24 mouse cellular contexts compared by ENCODE assay signal in the genomic region with DNA sequence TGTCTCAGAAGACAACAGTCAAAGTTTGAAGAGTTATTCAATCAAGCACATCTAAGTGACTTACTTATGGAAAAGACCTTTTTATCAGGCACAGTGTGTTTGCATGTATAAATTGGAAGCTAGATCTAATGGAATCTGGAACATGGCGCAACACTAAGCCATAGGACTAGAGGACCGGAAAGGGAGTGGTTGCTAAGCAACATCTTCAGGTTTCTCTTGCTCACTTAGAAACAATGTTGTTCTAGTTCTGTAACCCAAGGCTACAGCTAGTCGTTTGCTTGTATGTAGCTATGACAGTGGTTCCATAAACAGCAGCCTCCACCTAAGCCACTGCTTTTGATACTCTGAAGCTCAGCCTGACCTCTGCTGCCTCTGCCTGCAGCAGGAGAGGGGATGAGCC.
DNase-seq lines count a peak whose midpoint lies in the region; ATAC-seq and TF ChIP-seq lines count a peak whose summit lies in the region.
"Had no signal": no experiment of that assay in that cellular context is flagged by ENCODE, and none has a peak within 500 bp of the region (broad histone marks: within the 10 kb centered on the region; RNA-seq: fewer than 3 reads in every experiment).

No protein-coding gene starts in this region.

- peak; percentile 13 for DNase-seq in heart, adult 11 months
- DNase-seq in heart, adult 8-10 months (ENCODE audit: low spot score), result no peak
- DNase-seq in lung, postnatal 0 days (ENCODE audit: low spot score), result peak; percentile 17
- DNase-seq in lung, adult 18-20 months, result no peak
- DNase-seq in R1 (ENCODE audit: low read depth, low spot score), result peak; percentile 8
- DNase-seq in forebrain, embryonic 10.5 days (ENCODE audit: extremely low spot score, low spot score), result no peak
- DNase-seq: adrenal gland, adult 2 months; adrenal gland, postnatal 10 days; adrenal gland, postnatal 25 days; B cell, adult 2 months; cerebellum, adult 11-12 months; cerebellum, adult 2 months; cerebellum, adult 9-10 months; cerebellum, postnatal 10 days; cerebellum, postnatal 25 days had no signal

- no peak overlapping the region for H3K4me2 ChIP-seq in lung, postnatal 0 days (replicated peaks; ENCODE audit: low read depth, low read length)
- H3K4me2 ChIP-seq: embryonic facial prominence, embryonic 12.5 days; forebrain, embryonic 12.5 days had no signal

- H3K4me1 ChIP-seq in lung, postnatal 0 days (ENCODE audit: insufficient read depth, low read depth, low read length), result no peaks in the 10 kb centered on the region
- no peaks in the 10 kb centered on the region for H3K4me1 ChIP-seq in forebrain, embryonic 10.5 days
- H3K4me1 ChIP-seq: forebrain, embryonic 12.5 days had no signal

- ATAC-seq in lung, postnatal 0 days, result no peak
- ATAC-seq: CD4-positive, CD25-positive, alpha-beta regulatory T cell, adult 4 months; forebrain, embryonic 14.5 days; forebrain, embryonic 16.5 days; Patski had no signal

- H3K9me3 ChIP-seq in lung, postnatal 0 days (ENCODE audit: low read length), result no peaks in the 10 kb centered on the region
- no peaks in the 10 kb centered on the region for H3K9me3 ChIP-seq in forebrain, embryonic 10.5 days
- H3K9me3 ChIP-seq: embryonic facial prominence, embryonic 10.5 days; embryonic facial prominence, embryonic 12.5 days; forebrain, embryonic 12.5 days had no signal

- no peaks in the 10 kb centered on the region for H3K36me3 ChIP-seq in lung, postnatal 0 days (ENCODE audit: insufficient read depth, low read length)
- H3K36me3 ChIP-seq in forebrain, embryonic 10.5 days (replicated peaks), result no peaks in the 10 kb centered on the region
- H3K36me3 ChIP-seq: embryonic facial prominence, embryonic 10.5 days; embryonic facial prominence, embryonic 12.5 days; forebrain, embryonic 12.5 days; G1E had no signal

- H3K27me3 ChIP-seq in lung, postnatal 0 days (replicated peaks; ENCODE audit: insufficient read depth, low read length), result no peaks in the 10 kb centered on the region
- H3K27me3 ChIP-seq in forebrain, embryonic 10.5 days (ENCODE audit: poor library complexity, severe bottlenecking), result no peaks in the 10 kb centered on the region
- H3K27me3 ChIP-seq: CH12.LX; embryonic facial prominence, embryonic 12.5 days; forebrain, embryonic 12.5 days had no signal

- no peak overlapping the region for H3K27ac ChIP-seq in lung, postnatal 0 days (ENCODE audit: low read length)
- no peak overlapping the region for H3K27ac ChIP-seq in forebrain, embryonic 10.5 days
- H3K27ac ChIP-seq: embryonic facial prominence, embryonic 10.5 days; embryonic facial prominence, embryonic 12.5 days; forebrain, embryonic 12.5 days had no signal

- no peak for TF ChIP-seq EP300 in lung, postnatal 0 days (IDR thresholded peaks at IDR 0.05)

- TF ChIP-seq CTCF in lung, postnatal 0 days (IDR thresholded peaks at IDR 0.05), result no peak

- WGBS in lung, postnatal 0 days, result 62% methylated on average over 3 of the region's 3 CpGs
- 93% methylated on average over 3 of the region's 3 CpGs for WGBS in forebrain, embryonic 10.5 days

- H3K9ac ChIP-seq in lung, postnatal 0 days (replicated peaks; ENCODE audit: low read depth), result no peak overlapping the region
- H3K9ac ChIP-seq: embryonic facial prominence, embryonic 12.5 days; forebrain, embryonic 12.5 days had no signal

- H3K4me3 ChIP-seq in lung, postnatal 0 days (ENCODE audit: low read depth, low read length), result no peak overlapping the region
- no peak overlapping the region for H3K4me3 ChIP-seq in forebrain, embryonic 10.5 days
- H3K4me3 ChIP-seq: embryonic facial prominence, embryonic 10.5 days; embryonic facial prominence, embryonic 12.5 days; forebrain, embryonic 12.5 days had no signal

Comparison
In these comparisons a context has a peak if more than half of its experiments do, and no peak if none do; other contexts are left out.
1. DNase-seq: peak in heart, adult 11 months (single experiment), lung, postnatal 0 days (single experiment) and R1 (single experiment); none in heart, adult 8-10 months (single experiment), lung, adult 18-20 months (0 of 2) and forebrain, embryonic 10.5 days (single experiment).